Mouse (Mus musculus) bone marrow, adult 2 months (tissue): Measurements from ENCODE around the gene Shank3. TPM values are rescaled to one million over a fixed set of nuclear protein-coding genes. Genes with fewer than 3 reads are reported as not detected.

ENCODE experiments used
- H3K27ac ChIP-seq: fragments of 200-500 bp; 2 replicates; pipeline ENCODE4 v1.5.1; 2012; ENCODE audit warnings: low read depth, mild to moderate bottlenecking, control low read depth, inconsistent platforms, low read length; ENCODE audit not compliant: control insufficient read depth, poor library complexity, insufficient read depth
- H3K4me1 ChIP-seq: fragments of 200-500 bp; 2 replicates; pipeline ENCODE4 v1.6.1; 2011; ENCODE audit warnings: low read length; ENCODE audit not compliant: control insufficient read depth, insufficient read depth
- H3K4me3 ChIP-seq: fragments of 200-500 bp; replicated peaks from 2 replicates; pipeline ENCODE3; 2011; ENCODE audit warnings: mild to moderate bottlenecking, low read depth, low read length, control low read depth; ENCODE audit not compliant: control insufficient read depth
- CTCF ChIP-seq: fragments of 200-500 bp; IDR thresholded peaks from 2 replicates; pipeline ENCODE4 v1.5.1; 2011; ENCODE audit warnings: low read length, control low read depth; ENCODE audit not compliant: control insufficient read depth, insufficient read depth
- POLR2A ChIP-seq: fragments of 200-500 bp; IDR thresholded peaks from 2 replicates; pipeline ENCODE4 v1.6.1; 2011; ENCODE audit warnings: low read depth, mild to moderate bottlenecking, control low read depth, low read length, borderline replicate concordance; ENCODE audit not compliant: control insufficient read depth
- WGBS: fragments of 180-500 bp; shearing (Covaris S2); methylation state at CpG from one replicate; pipeline ENCODE4 v1.1.7; 2018; 5-methylcytosine and 5-hydroxymethylcytosine counted together
- polyA plus RNA-seq: library from polyadenylated mRNA; stranded (reverse); fragments of >200 nt; gene quantifications from 2 replicates; pipeline ENCODE4 v1.2.4, GENCODE M21; 2011; ENCODE audit warnings: low replicate concordance; ENCODE audit not compliant: missing spikeins, insufficient read depth, insufficient read length

Shank3 gene
- polyA plus RNA-seq, 1 experiment = 23.6 TPM

GRCm38 (mm10) chr15:89460298-89460697 is 39.1 kb upstream of the Shank3 start:
- H3K4me1 ChIP-seq = peaks cover 1% of the 10 kb centered on the region; the same call in 1 of the 2 replicates
- TF ChIP-seq CTCF (no peak), POLR2A (no peak)
- no peak overlapping the region for H3K27ac ChIP-seq
- H3K4me3 ChIP-seq = no peak overlapping the region
- 73% methylated on average over 10 of the region's 10 CpGs for WGBS

GRCm38 (mm10) chr15:89461321-89461720 is 38.1 kb upstream of the Shank3 start:
- Histone ChIP-seq H3K4me3 (no peak overlapping the region), H3K27ac (no peak overlapping the region), H3K4me1 (peaks cover 1% of the 10 kb centered on the region; the same call in 1 of the 2 replicates)
- TF ChIP-seq CTCF (no peak), POLR2A (no peak)
- WGBS = 76% methylated on average over 15 of the region's 15 CpGs

- Histone ChIP-seq H3K27ac (no peak overlapping the region), H3K4me1 (peaks cover 1% of the 10 kb centered on the region; the same call in 1 of the 2 replicates), H3K4me3 (no peak overlapping the region)
- TF ChIP-seq POLR2A = no peak
- TF ChIP-seq CTCF = no peak
- WGBS = 81% methylated on average over 7 of the region's 7 CpGs
Measured at GRCm38 (mm10) chr15:89462176-89462575, 37.2 kb upstream of the Shank3 start.

GRCm38 (mm10) chr15:89463334-89464235 is 35.8 kb upstream of the Shank3 start:
- H3K4me3 ChIP-seq = no peak overlapping the region
- peaks cover 1% of the 10 kb centered on the region; the same call in 1 of the 2 replicates for H3K4me1 ChIP-seq
- 36% methylated on average over 5 of the region's 5 CpGs for WGBS
- TF ChIP-seq CTCF = no peak
- no peak for TF ChIP-seq POLR2A
- no peak overlapping the region for H3K27ac ChIP-seq

- H3K4me1 ChIP-seq = no peaks in the 10 kb centered on the region
- TF ChIP-seq POLR2A = no peak
- no peak for TF ChIP-seq CTCF
- 32% methylated on average over 1 of the region's 1 CpGs for whole genome bisulfite sequencing
- H3K27ac ChIP-seq = no peak overlapping the region
- no peak overlapping the region for H3K4me3 ChIP-seq
Measured at GRCm38 (mm10) chr15:89465052-89465451, 34.4 kb upstream of the Shank3 start.

GRCm38 (mm10) chr15:89468577-89468976 is 30.8 kb upstream of the Shank3 start:
- 26% methylated on average over 2 of the region's 2 CpGs for WGBS
- Histone ChIP-seq H3K27ac (no peak overlapping the region), H3K4me3 (no peak overlapping the region), H3K4me1 (no peaks in the 10 kb centered on the region)
- TF ChIP-seq CTCF (peak; percentile 8; the same call in 1 of the 2 replicates), POLR2A (no peak)

- TF ChIP-seq POLR2A = no peak
- no peak for TF ChIP-seq CTCF
- Histone ChIP-seq H3K4me1 (no peaks in the 10 kb centered on the region; the same call in 1 of the 2 replicates), H3K4me3 (no peak overlapping the region), H3K27ac (no peak overlapping the region)
- 82% methylated on average over 4 of the region's 4 CpGs for WGBS
Measured at GRCm38 (mm10) chr15:89471476-89471875, 27.9 kb upstream of the Shank3 start.

- TF ChIP-seq POLR2A = no peak
- no peak for TF ChIP-seq CTCF
- no peak overlapping the region for H3K27ac ChIP-seq
- no peaks in the 10 kb centered on the region; the same call in 1 of the 2 replicates for H3K4me1 ChIP-seq
- 81% methylated on average over 9 of the region's 9 CpGs for whole genome bisulfite sequencing
- H3K4me3 ChIP-seq = no peak overlapping the region
Measured at GRCm38 (mm10) chr15:89473370-89473769, 26.1 kb upstream of the Shank3 start.

- H3K27ac ChIP-seq = no peak overlapping the region
- no peaks in the 10 kb centered on the region; the same call in 1 of the 2 replicates for H3K4me1 ChIP-seq
- 91% methylated on average over 8 of the region's 8 CpGs for WGBS
- no peak overlapping the region for H3K4me3 ChIP-seq
- TF ChIP-seq CTCF = no peak
- no peak for TF ChIP-seq POLR2A
Measured at GRCm38 (mm10) chr15:89473921-89474320, 25.5 kb upstream of the Shank3 start.
